Mouse (Mus musculus) limb, embryonic 15.5 days (tissue): ENCODE data around the gene Cd68. TPM values are rescaled to one million over a fixed set of nuclear protein-coding genes. Genes with fewer than 3 reads are reported as not detected.
A peak's percentile ranks its signal among the peaks of the same experiment; 100 is the strongest.
"Not testable (repeated sequence)": the region's sequence is repeated elsewhere in the genome, so short reads cannot be mapped to it uniquely, and the experiment has no call there.

Source experiments
- ATAC-seq: fragments of 200-750 bp; cut with Nextera tagmentation; 2 replicates; pipeline ENCODE4 v1.8.0; 2017; ENCODE audit warnings: low read depth, moderate TSS enrichment; ENCODE audit not compliant: insufficient number of reproducible peaks, low FRiP score, low TSS enrichment
- H3K27ac ChIP-seq: fragments of 300-500 bp; sonication (generic); 2 replicates; pipeline ENCODE4 v1.5.1; 2015; ENCODE audit warnings: moderate library complexity, mild to moderate bottlenecking, inconsistent platforms
- H3K27me3 ChIP-seq: fragments of 300-500 bp; sonication (generic); 2 replicates; pipeline ENCODE4 v1.6.1; 2015; ENCODE audit warnings: inconsistent platforms
- H3K36me3 ChIP-seq: fragments of 300-500 bp; sonication (generic); 2 replicates; pipeline ENCODE4 v1.6.1; 2015; ENCODE audit warnings: inconsistent platforms
- H3K4me1 ChIP-seq: fragments of 300-500 bp; sonication (generic); 2 replicates; pipeline ENCODE4 v1.6.1; 2015; ENCODE audit warnings: inconsistent platforms
- H3K4me2 ChIP-seq: fragments of 300-500 bp; sonication (generic); 2 replicates; pipeline ENCODE4 v1.6.1; 2015; ENCODE audit warnings: mild to moderate bottlenecking, inconsistent platforms
- H3K4me3 ChIP-seq: fragments of 300-500 bp; sonication (generic); 2 replicates; pipeline ENCODE4 v1.5.1; 2015; ENCODE audit warnings: mild to moderate bottlenecking, inconsistent platforms
- H3K9ac ChIP-seq: fragments of 300-500 bp; sonication (generic); 2 replicates; pipeline ENCODE4 v1.6.1; 2015; ENCODE audit warnings: inconsistent platforms
- H3K9me3 ChIP-seq: fragments of 300-500 bp; sonication (generic); 2 replicates; pipeline ENCODE4 v1.6.1; 2016; ENCODE audit warnings: inconsistent platforms
- WGBS: fragments of 180-500 bp; shearing (Covaris S2); methylation state at CpG from one replicate; pipeline ENCODE4 v1.1.7; 2015; 5-methylcytosine and 5-hydroxymethylcytosine counted together
- polyA plus RNA-seq: library from polyadenylated mRNA; unstranded; fragments of >200 nt; fragmentation: Nextera tagmentation; extraction: Ambion mirVana; gene quantifications from 2 replicates; pipeline ENCODE4 v1.2.1, GENCODE M21; 2015

The Cd68 gene
- polyA plus RNA-seq, 1 experiment from 2014 or later = 18.2 TPM

GRCm38 (mm10) chr11:69706775-69707479 lies 41.0 kb upstream of the Cd68 start:
- 43% methylated on average over 6 of the region's 6 CpGs for WGBS
- H3K9ac ChIP-seq = no peak overlapping the region
- H3K4me1 ChIP-seq = peaks cover 4% of the 10 kb centered on the region; the same call in 1 of the 2 replicates
- no peaks in the 10 kb centered on the region for H3K27me3 ChIP-seq
- H3K36me3 ChIP-seq = no peaks in the 10 kb centered on the region
- H3K4me2 ChIP-seq = no peak overlapping the region
- H3K9me3 ChIP-seq = no peaks in the 10 kb centered on the region
- ATAC-seq = no peak
- no peak overlapping the region for H3K4me3 ChIP-seq
- H3K27ac ChIP-seq = no peak overlapping the region

GRCm38 (mm10) chr11:69704613-69705010 lies 38.7 kb upstream of the Cd68 start:
- no peak overlapping the region for H3K9ac ChIP-seq
- H3K4me1 ChIP-seq = peaks cover 3% of the 10 kb centered on the region; the same call in 1 of the 2 replicates
- WGBS = 28% methylated on average over 2 of the region's 2 CpGs
- no peaks in the 10 kb centered on the region for H3K27me3 ChIP-seq
- no peak for ATAC-seq
- no peak overlapping the region for H3K4me2 ChIP-seq
- no peak overlapping the region for H3K27ac ChIP-seq
- H3K9me3 ChIP-seq = no peaks in the 10 kb centered on the region
- no peak overlapping the region for H3K4me3 ChIP-seq
- no peaks in the 10 kb centered on the region for H3K36me3 ChIP-seq

- H3K9ac ChIP-seq = no peak overlapping the region
- no peak overlapping the region for H3K4me2 ChIP-seq
- H3K4me1 ChIP-seq = no peaks in the 10 kb centered on the region
- WGBS = 70% methylated on average over 8 of the region's 8 CpGs
- H3K4me3 ChIP-seq = no peak overlapping the region
- ATAC-seq = no peak
- H3K27me3 ChIP-seq = no peaks in the 10 kb centered on the region
- no peaks in the 10 kb centered on the region for H3K9me3 ChIP-seq
- no peak overlapping the region for H3K27ac ChIP-seq
- no peaks in the 10 kb centered on the region for H3K36me3 ChIP-seq
These were observed 38.1 kb upstream of the Cd68 start for GRCm38 (mm10) chr11:69703814-69704612.

- H3K4me1 ChIP-seq, H3K27me3 ChIP-seq, H3K9me3 ChIP-seq, H3K27ac ChIP-seq, ATAC-seq, H3K4me2 ChIP-seq, H3K9ac ChIP-seq, H3K4me3 ChIP-seq, H3K36me3 ChIP-seq: not testable (repeated sequence)
- WGBS = 72% methylated on average over 3 of the region's 3 CpGs
These were observed 37.4 kb upstream of the Cd68 start for GRCm38 (mm10) chr11:69703381-69703780.

- H3K36me3 ChIP-seq, H3K4me1 ChIP-seq, H3K4me2 ChIP-seq, H3K9ac ChIP-seq, H3K27me3 ChIP-seq, H3K4me3 ChIP-seq, H3K27ac ChIP-seq, ATAC-seq, H3K9me3 ChIP-seq: not testable (repeated sequence)
- WGBS = 91% methylated on average over 10 of the region's 10 CpGs
These were observed 36.9 kb upstream of the Cd68 start for GRCm38 (mm10) chr11:69702886-69703285.

- WGBS = 54% methylated on average over 1 of the region's 1 CpGs
- ATAC-seq = no peak
These were observed 33.6 kb upstream of the Cd68 start for GRCm38 (mm10) chr11:69699595-69699994.

GRCm38 (mm10) chr11:69698574-69698973 lies 32.6 kb upstream of the Cd68 start:
- H3K4me1 ChIP-seq = peaks cover 14% of the 10 kb centered on the region
- H3K4me2 ChIP-seq = no peak overlapping the region
- H3K27me3 ChIP-seq = no peaks in the 10 kb centered on the region
- no peaks in the 10 kb centered on the region for H3K36me3 ChIP-seq
- H3K4me3 ChIP-seq = no peak overlapping the region
- WGBS = 72% methylated on average over 5 of the region's 5 CpGs
- H3K9ac ChIP-seq = no peak overlapping the region
- H3K27ac ChIP-seq = no peak overlapping the region
- ATAC-seq = no peak
- no peaks in the 10 kb centered on the region for H3K9me3 ChIP-seq

More at GRCm38 (mm10) chr11:69699595-69699994, 33.6 kb upstream of the Cd68 start:
- Histone ChIP-seq H3K27ac (no peak overlapping the region), H3K4me2 (no peak overlapping the region), H3K4me1 (peaks cover 14% of the 10 kb centered on the region), H3K4me3 (no peak overlapping the region), H3K27me3 (no peaks in the 10 kb centered on the region), H3K9ac (no peak overlapping the region), H3K9me3 (no peaks in the 10 kb centered on the region), H3K36me3 (no peaks in the 10 kb centered on the region)

GRCm38 (mm10) chr11:69697396-69697795 lies 31.4 kb upstream of the Cd68 start:
- H3K4me2 ChIP-seq = no peak overlapping the region
- peaks cover 14% of the 10 kb centered on the region for H3K4me1 ChIP-seq
- no peak for ATAC-seq
- H3K9me3 ChIP-seq = no peaks in the 10 kb centered on the region
- 89% methylated on average over 3 of the region's 3 CpGs for WGBS
- H3K36me3 ChIP-seq = peaks cover 3% of the 10 kb centered on the region; the same call in 1 of the 2 replicates
- no peak overlapping the region for H3K27ac ChIP-seq
- H3K9ac ChIP-seq = no peak overlapping the region
- no peak overlapping the region for H3K4me3 ChIP-seq
- H3K27me3 ChIP-seq = no peaks in the 10 kb centered on the region

- ATAC-seq = peak; percentile 65; the same call in 1 of the 2 replicates
- H3K4me3 ChIP-seq = peak within 1 kb of the TSS; percentile 55
- H3K4me1 ChIP-seq = peaks cover 14% of the 10 kb centered on the region
- whole genome bisulfite sequencing = 1% methylated on average over 41 of the region's 41 CpGs
- peak within 1 kb of the TSS; percentile 64 for H3K9ac ChIP-seq
- peak within 1 kb of the TSS; percentile 90 for H3K4me2 ChIP-seq
- H3K27ac ChIP-seq = peak within 1 kb of the TSS; percentile 89
- no peaks in the 10 kb centered on the region for H3K27me3 ChIP-seq
- H3K36me3 ChIP-seq = peaks cover 3% of the 10 kb centered on the region; the same call in 1 of the 2 replicates
- H3K9me3 ChIP-seq = no peaks in the 10 kb centered on the region
These were observed 29.6 kb upstream of the Cd68 start, which contains the start of the genes Tnfsf12 and Tnfsfm13 for GRCm38 (mm10) chr11:69695361-69696181. Gene Tnfsf12 (minus strand): TSS chr11:69695849. Gene Tnfsfm13 (minus strand): TSS chr11:69696098.

- H3K4me1 ChIP-seq = peaks cover 14% of the 10 kb centered on the region
- no peaks in the 10 kb centered on the region for H3K9me3 ChIP-seq
- H3K27me3 ChIP-seq = no peaks in the 10 kb centered on the region
- H3K4me3 ChIP-seq = peak overlapping the region; percentile 55
- H3K27ac ChIP-seq = peak overlapping the region; percentile 89
- peak overlapping the region; percentile 64; the same call in 1 of the 2 replicates for H3K9ac ChIP-seq
- 21% methylated on average over 6 of the region's 6 CpGs for WGBS
- peak overlapping the region; percentile 90 for H3K4me2 ChIP-seq
- ATAC-seq = no peak
- peaks cover 3% of the 10 kb centered on the region; the same call in 1 of the 2 replicates for H3K36me3 ChIP-seq
These were observed 29.1 kb upstream of the Cd68 start for GRCm38 (mm10) chr11:69695046-69695360.

GRCm38 (mm10) chr11:69693421-69693965 lies 27.5 kb upstream of the Cd68 start:
- no peak for ATAC-seq
- peaks cover 3% of the 10 kb centered on the region; the same call in 1 of the 2 replicates for H3K36me3 ChIP-seq
- H3K9ac ChIP-seq = no peak overlapping the region
- H3K27ac ChIP-seq = no peak overlapping the region
- WGBS = 56% methylated on average over 11 of the region's 11 CpGs
- H3K4me2 ChIP-seq = no peak overlapping the region
- H3K9me3 ChIP-seq = no peaks in the 10 kb centered on the region
- no peaks in the 10 kb centered on the region for H3K27me3 ChIP-seq
- H3K4me1 ChIP-seq = peaks cover 14% of the 10 kb centered on the region
- no peak overlapping the region for H3K4me3 ChIP-seq
